Mouse (Mus musculus) forebrain, embryonic 15.5 days (tissue): ENCODE measurements around the gene Tlr7. TPM values are rescaled to one million over a fixed set of nuclear protein-coding genes. Genes with fewer than 3 reads are reported as not detected.
"Not testable (repeated sequence)": the region's sequence is repeated elsewhere in the genome, so short reads cannot be mapped to it uniquely, and the experiment has no call there.

Source experiments
- ATAC-seq: fragments of 200-750 bp; cut with Nextera tagmentation; replicated peaks from 2 replicates; pipeline ENCODE4 v1.8.0; 2017; ENCODE audit warnings: mild to moderate bottlenecking, moderate TSS enrichment, moderate library complexity
- H3K27ac ChIP-seq: fragments of 300-500 bp; sonication (generic); replicated peaks from 2 replicates; pipeline ENCODE4 v1.5.1; 2015; ENCODE audit warnings: mild to moderate bottlenecking, inconsistent platforms
- H3K27me3 ChIP-seq: fragments of 300-500 bp; sonication (generic); 2 replicates; pipeline ENCODE4 v1.6.1; 2015; ENCODE audit warnings: inconsistent platforms
- H3K36me3 ChIP-seq: fragments of 300-500 bp; sonication (generic); 2 replicates; pipeline ENCODE4 v1.6.1; 2015; ENCODE audit warnings: mild to moderate bottlenecking, inconsistent platforms
- H3K4me1 ChIP-seq: fragments of 300-500 bp; sonication (generic); 2 replicates; pipeline ENCODE4 v1.6.1; 2015; ENCODE audit warnings: inconsistent platforms
- H3K4me2 ChIP-seq: fragments of 300-500 bp; sonication (generic); replicated peaks from 2 replicates; pipeline ENCODE4 v1.6.1; 2015; ENCODE audit warnings: mild to moderate bottlenecking, inconsistent platforms
- H3K4me3 ChIP-seq: fragments of 300-500 bp; sonication (generic); 2 replicates; pipeline ENCODE4 v1.5.1; 2015; ENCODE audit warnings: mild to moderate bottlenecking, inconsistent platforms
- H3K9ac ChIP-seq: fragments of 300-500 bp; sonication (generic); replicated peaks from 2 replicates; pipeline ENCODE4 v1.6.1; 2015; ENCODE audit warnings: mild to moderate bottlenecking, inconsistent platforms
- H3K9me3 ChIP-seq: fragments of 300-500 bp; sonication (generic); 2 replicates; pipeline ENCODE4 v1.6.1; 2016; ENCODE audit warnings: inconsistent platforms
- whole genome bisulfite sequencing: fragments of 180-500 bp; shearing (Covaris S2); methylation state at CpG from one replicate; pipeline ENCODE4 v1.1.7; 2015; ENCODE audit warnings: mixed read lengths; 5-methylcytosine and 5-hydroxymethylcytosine counted together
- polyA plus RNA-seq: library from polyadenylated mRNA; unstranded; fragments of >200 nt; fragmentation: Nextera tagmentation; extraction: Ambion mirVana; gene quantifications from 2 replicates; pipeline ENCODE4 v1.2.1, GENCODE M21; 2015

Gene Tlr7
- 0.31 and 0.53 TPM in 2 replicates for polyA plus RNA-seq

DNA sequence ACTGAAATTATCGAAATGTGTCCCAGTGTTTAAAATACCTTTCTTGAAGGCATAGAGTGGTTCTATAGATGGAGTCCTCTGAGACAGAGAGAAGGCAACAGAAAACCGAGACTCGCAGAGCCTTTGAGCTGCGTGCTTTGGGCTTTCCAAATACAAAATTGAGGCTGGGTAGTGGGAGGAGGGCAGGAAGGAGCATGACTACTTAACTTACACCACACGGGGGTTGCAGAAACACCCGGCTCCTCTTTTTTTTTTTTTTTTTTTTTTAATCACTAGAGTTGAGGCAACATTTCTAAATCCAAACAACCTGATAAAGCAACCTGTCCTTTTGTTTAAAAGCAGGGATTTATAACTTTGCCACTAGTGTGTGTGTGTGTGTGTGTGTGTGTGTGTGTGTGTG is at the start of gene Tlr7:
Gene Tlr7, minus strand, starts transcription at position 160 of the 400 bp plus-strand sequence.
- no peaks in the 10 kb centered on the region for H3K4me1 ChIP-seq
- no peak within 1 kb of the TSS for H3K4me2 ChIP-seq
- no peaks in the 10 kb centered on the region for H3K36me3 ChIP-seq
- no peak for ATAC-seq
- H3K9ac ChIP-seq: no peak within 1 kb of the TSS
- H3K27ac ChIP-seq: no peak within 1 kb of the TSS
- H3K27me3 ChIP-seq: no peaks in the 10 kb centered on the region
- WGBS: 83% methylated on average over 6 of the region's 6 CpGs
- H3K9me3 ChIP-seq: no peaks in the 10 kb centered on the region
- H3K4me3 ChIP-seq: no peak within 1 kb of the TSS

DNA sequence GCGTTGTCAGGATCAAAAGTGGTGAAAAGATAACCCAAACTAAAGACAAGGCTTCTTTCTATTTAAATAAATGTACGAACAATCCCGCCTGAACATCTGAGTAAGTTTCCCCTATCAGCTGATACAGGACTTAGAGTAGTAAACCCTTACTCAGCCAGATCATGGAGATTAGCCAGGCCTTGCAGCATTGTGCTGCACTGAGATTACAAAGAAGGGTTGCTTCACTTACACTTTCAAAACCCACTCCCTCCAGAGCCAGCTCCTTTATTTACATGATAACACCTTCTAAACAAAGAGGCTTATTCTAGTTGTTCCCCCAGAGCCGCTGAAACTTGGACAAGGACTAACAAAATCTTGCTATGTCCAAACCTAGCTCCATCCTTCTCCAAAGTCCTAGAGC is 49.7 kb upstream of the Tlr7 start:
- Histone ChIP-seq H3K4me1 (no peaks in the 10 kb centered on the region), H3K36me3 (no peaks in the 10 kb centered on the region), H3K9ac (no peak overlapping the region), H3K9me3 (no peaks in the 10 kb centered on the region), H3K4me3 (no peak overlapping the region), H3K4me2 (no peak overlapping the region), H3K27ac (no peak overlapping the region), H3K27me3 (no peaks in the 10 kb centered on the region)
- no peak for ATAC-seq
- 57% methylated on average over 4 of the region's 4 CpGs for WGBS

- H3K4me1 ChIP-seq, ATAC-seq, H3K9ac ChIP-seq, H3K27me3 ChIP-seq, H3K27ac ChIP-seq, H3K9me3 ChIP-seq, H3K4me2 ChIP-seq, H3K36me3 ChIP-seq, H3K4me3 ChIP-seq: not testable (repeated sequence)
- 94% methylated on average over 3 of the region's 3 CpGs for WGBS
Measured at GRCm38 (mm10) chrX:167361231-167361630, 30.9 kb upstream of the Tlr7 start.

DNA sequence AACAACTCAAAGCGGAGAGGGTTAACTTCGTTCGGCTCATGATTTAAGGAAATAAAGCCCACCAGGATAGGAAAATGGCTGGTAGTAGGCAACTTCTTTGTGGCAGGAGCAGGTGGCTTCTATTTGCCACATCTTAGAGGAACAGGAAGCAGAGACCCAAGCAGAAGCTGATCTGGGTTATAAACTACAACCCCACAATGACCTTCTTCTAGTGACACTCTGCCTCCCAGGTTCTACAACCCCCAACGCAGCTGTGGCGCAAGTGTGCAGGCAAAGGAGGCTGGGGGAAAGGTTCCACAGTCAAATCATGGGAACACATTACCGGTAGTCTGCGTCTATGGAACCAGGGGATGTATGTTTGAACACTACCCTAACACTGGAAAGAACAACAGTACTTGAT is 29.3 kb upstream of the Tlr7 start:
- 94% methylated on average over 7 of the region's 7 CpGs for whole genome bisulfite sequencing
- no peaks in the 10 kb centered on the region for H3K4me1 ChIP-seq
- ATAC-seq: no peak
- H3K27ac ChIP-seq: no peak overlapping the region
- H3K9me3 ChIP-seq: no peaks in the 10 kb centered on the region
- no peak overlapping the region for H3K9ac ChIP-seq
- H3K36me3 ChIP-seq: no peaks in the 10 kb centered on the region
- H3K4me3 ChIP-seq: no peak overlapping the region
- no peaks in the 10 kb centered on the region for H3K27me3 ChIP-seq
- no peak overlapping the region for H3K4me2 ChIP-seq

DNA sequence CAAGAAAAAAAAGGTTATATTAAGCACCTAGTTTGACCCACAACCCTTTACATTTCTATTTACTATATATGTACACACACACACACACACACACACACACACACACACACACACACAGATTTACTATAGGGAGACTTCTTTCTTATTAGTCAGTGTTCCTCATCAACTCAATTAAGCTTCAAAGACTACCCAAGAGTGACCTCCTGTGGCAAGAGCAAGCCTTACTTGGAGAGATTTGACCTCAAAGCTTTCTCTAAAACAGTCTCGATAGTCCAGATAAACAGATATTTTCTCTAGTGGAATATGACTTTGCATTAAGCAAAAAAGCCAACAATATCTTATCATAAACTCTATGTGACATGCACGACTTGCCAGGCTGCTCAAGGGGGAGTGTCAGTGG is 27.1 kb upstream of the Tlr7 start:
- Histone ChIP-seq H3K9ac (no peak overlapping the region), H3K4me1 (no peaks in the 10 kb centered on the region), H3K9me3 (no peaks in the 10 kb centered on the region), H3K4me2 (no peak overlapping the region), H3K27ac (no peak overlapping the region), H3K36me3 (no peaks in the 10 kb centered on the region), H3K27me3 (no peaks in the 10 kb centered on the region), H3K4me3 (no peak overlapping the region)
- WGBS: 81% methylated on average over 2 of the region's 2 CpGs
- no peak for ATAC-seq

GRCm38 (mm10) chrX:167355965-167356364 is 25.6 kb upstream of the Tlr7 start:
- H3K9me3 ChIP-seq: no peaks in the 10 kb centered on the region
- no peak for ATAC-seq
- H3K36me3 ChIP-seq: no peaks in the 10 kb centered on the region

GRCm38 (mm10) chrX:167353617-167354016 is 23.3 kb upstream of the Tlr7 start:
- no peaks in the 10 kb centered on the region for H3K27me3 ChIP-seq
- no peak overlapping the region for H3K4me2 ChIP-seq
- 91% methylated on average over 2 of the region's 2 CpGs for WGBS
- H3K27ac ChIP-seq: no peak overlapping the region
- no peaks in the 10 kb centered on the region for H3K4me1 ChIP-seq
- ATAC-seq: no peak
- no peak overlapping the region for H3K4me3 ChIP-seq
- no peaks in the 10 kb centered on the region for H3K9me3 ChIP-seq
- H3K9ac ChIP-seq: no peak overlapping the region
- no peaks in the 10 kb centered on the region for H3K36me3 ChIP-seq

More at GRCm38 (mm10) chrX:167355965-167356364, 25.6 kb upstream of the Tlr7 start:
- Histone ChIP-seq H3K27me3 (no peaks in the 10 kb centered on the region), H3K4me3 (no peak overlapping the region), H3K27ac (no peak overlapping the region), H3K4me1 (no peaks in the 10 kb centered on the region), H3K9ac (no peak overlapping the region), H3K4me2 (no peak overlapping the region)
- WGBS: 93% methylated on average over 3 of the region's 3 CpGs

DNA sequence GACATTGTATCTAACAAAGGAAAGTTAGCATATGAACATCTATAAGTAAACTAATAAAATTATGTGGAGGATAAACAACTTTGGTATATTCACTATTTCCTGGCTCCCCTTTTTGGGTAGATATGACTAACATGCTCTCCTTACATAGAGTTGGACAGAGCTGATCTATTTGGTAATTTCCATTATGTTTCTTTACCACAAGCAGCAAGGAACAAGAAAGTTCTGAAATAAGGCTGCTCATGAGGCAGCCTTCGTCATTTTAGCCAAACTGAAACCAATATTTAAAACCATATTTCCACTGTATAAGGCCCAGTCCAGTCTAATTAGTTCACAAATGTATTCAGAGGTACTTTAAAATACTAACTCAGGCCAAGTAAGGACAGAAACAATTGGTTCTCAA is 16.1 kb upstream of the Tlr7 start:
- ATAC-seq: no peak
- Histone ChIP-seq H3K4me1 (no peaks in the 10 kb centered on the region), H3K9me3 (no peaks in the 10 kb centered on the region), H3K9ac (no peak overlapping the region), H3K4me2 (no peak overlapping the region), H3K4me3 (no peak overlapping the region), H3K27ac (no peak overlapping the region), H3K36me3 (no peaks in the 10 kb centered on the region), H3K27me3 (no peaks in the 10 kb centered on the region)
- 73% methylated on average over 1 of the region's 1 CpGs for WGBS

DNA sequence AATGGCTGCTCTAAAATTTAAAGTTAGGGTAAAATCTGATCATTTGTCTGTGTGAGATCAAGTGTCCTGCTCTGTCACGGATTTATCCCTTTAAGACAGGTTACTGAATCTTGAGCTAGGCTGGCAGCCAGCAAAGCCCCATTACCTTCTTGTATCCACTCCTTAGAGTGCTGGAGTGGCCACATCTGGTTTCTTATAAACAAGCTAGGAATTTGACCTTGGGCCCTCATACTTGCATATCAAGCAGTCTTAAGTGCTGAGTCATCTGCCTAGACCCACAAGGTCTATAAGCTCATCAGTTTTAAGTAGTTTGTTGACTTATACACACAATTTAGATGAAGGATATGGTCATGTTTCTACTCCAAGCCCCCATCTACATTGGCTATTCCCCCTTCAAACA is 14.0 kb upstream of the Tlr7 start:
- Histone ChIP-seq H3K4me1 (no peaks in the 10 kb centered on the region), H3K9me3 (no peaks in the 10 kb centered on the region), H3K4me3 (no peak overlapping the region), H3K9ac (no peak overlapping the region), H3K4me2 (no peak overlapping the region), H3K36me3 (no peaks in the 10 kb centered on the region), H3K27me3 (no peaks in the 10 kb centered on the region), H3K27ac (no peak overlapping the region)
- no peak for ATAC-seq
- WGBS: 88% methylated on average over 1 of the region's 1 CpGs

- no peaks in the 10 kb centered on the region for H3K27me3 ChIP-seq
- no peak for ATAC-seq
- H3K27ac ChIP-seq: no peak overlapping the region
- no peaks in the 10 kb centered on the region for H3K4me1 ChIP-seq
- no peaks in the 10 kb centered on the region for H3K9me3 ChIP-seq
- H3K4me3 ChIP-seq: no peak overlapping the region
- no peak overlapping the region for H3K4me2 ChIP-seq
- WGBS: 89% methylated on average over 3 of the region's 3 CpGs
- H3K36me3 ChIP-seq: no peaks in the 10 kb centered on the region
- H3K9ac ChIP-seq: no peak overlapping the region
Measured at GRCm38 (mm10) chrX:167341811-167342210, 11.5 kb upstream of the Tlr7 start.

GRCm38 (mm10) chrX:167340190-167340589 is 9.8 kb upstream of the Tlr7 start:
- Histone ChIP-seq H3K4me1 (no peaks in the 10 kb centered on the region), H3K4me2 (no peak overlapping the region), H3K27me3 (no peaks in the 10 kb centered on the region), H3K36me3 (no peaks in the 10 kb centered on the region), H3K9me3 (no peaks in the 10 kb centered on the region), H3K9ac (no peak overlapping the region), H3K27ac (no peak overlapping the region), H3K4me3 (no peak overlapping the region)
- no peak for ATAC-seq
- 85% methylated on average over 2 of the region's 2 CpGs for WGBS

GRCm38 (mm10) chrX:167337990-167338389 is 7.6 kb upstream of the Tlr7 start:
- ATAC-seq: no peak
- WGBS: 93% methylated on average over 1 of the region's 1 CpGs
- Histone ChIP-seq H3K27me3 (no peaks in the 10 kb centered on the region), H3K9ac (no peak overlapping the region), H3K9me3 (no peaks in the 10 kb centered on the region), H3K4me3 (no peak overlapping the region), H3K27ac (no peak overlapping the region), H3K36me3 (no peaks in the 10 kb centered on the region), H3K4me1 (no peaks in the 10 kb centered on the region), H3K4me2 (no peak overlapping the region)

DNA sequence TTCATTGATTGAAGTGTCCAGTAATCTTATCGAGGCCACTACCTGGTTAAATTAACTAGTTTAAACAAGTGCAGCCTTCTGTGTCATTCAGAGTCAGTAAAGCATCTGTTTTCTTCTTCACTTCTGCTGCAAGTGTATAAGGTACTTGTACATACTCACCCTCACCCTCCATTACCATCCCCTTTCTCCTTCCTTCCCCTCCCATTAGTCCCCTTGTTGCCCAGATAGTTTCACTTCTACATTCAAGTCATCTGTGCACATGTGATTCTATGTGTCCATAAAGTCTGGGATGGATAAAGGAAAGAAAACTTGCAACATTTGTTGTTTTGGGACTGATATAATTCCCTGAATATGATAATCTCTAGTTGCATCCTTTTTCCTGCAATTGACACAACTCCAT is 4.2 kb upstream of the Tlr7 start:
- no peak overlapping the region for H3K4me2 ChIP-seq
- no peak overlapping the region for H3K4me3 ChIP-seq
- WGBS: 97% methylated on average over 1 of the region's 1 CpGs
- no peak overlapping the region for H3K27ac ChIP-seq
- H3K9ac ChIP-seq: no peak overlapping the region
- no peaks in the 10 kb centered on the region for H3K9me3 ChIP-seq
- H3K4me1 ChIP-seq: no peaks in the 10 kb centered on the region
- ATAC-seq: no peak
- H3K36me3 ChIP-seq: no peaks in the 10 kb centered on the region
- H3K27me3 ChIP-seq: no peaks in the 10 kb centered on the region
